Mouse (Mus musculus) hindbrain, embryonic 12.5 days (tissue): ENCODE measurements around the gene Uroc1. TPM values are rescaled to one million over a fixed set of nuclear protein-coding genes. Genes with fewer than 3 reads are reported as not detected.

Source experiments
- ATAC-seq: fragments of 200-750 bp; cut with Nextera tagmentation; 2 replicates; pipeline ENCODE4 v1.8.0; 2017; ENCODE audit warnings: moderate TSS enrichment; ENCODE audit not compliant: low FRiP score
- H3K27ac ChIP-seq: fragments of 300-500 bp; sonication (generic); 2 replicates; pipeline ENCODE4 v1.5.1; 2016; ENCODE audit warnings: mild to moderate bottlenecking
- H3K27me3 ChIP-seq: fragments of 300-500 bp; sonication (generic); 2 replicates; pipeline ENCODE4 v1.6.1; 2016; ENCODE audit warnings: mild to moderate bottlenecking
- H3K36me3 ChIP-seq: fragments of 300-500 bp; sonication (generic); 2 replicates; pipeline ENCODE4 v1.6.1; 2016; ENCODE audit warnings: mild to moderate bottlenecking
- H3K4me1 ChIP-seq: fragments of 300-500 bp; sonication (generic); 2 replicates; pipeline ENCODE4 v1.6.1; 2016
- H3K4me2 ChIP-seq: fragments of 300-500 bp; sonication (generic); replicated peaks from 2 replicates; pipeline ENCODE4 v1.6.1; 2016; ENCODE audit warnings: mild to moderate bottlenecking
- H3K4me3 ChIP-seq: fragments of 300-500 bp; sonication (generic); 2 replicates; pipeline ENCODE4 v1.5.1; 2016; ENCODE audit warnings: mild to moderate bottlenecking
- H3K9ac ChIP-seq: fragments of 300-500 bp; sonication (generic); 2 replicates; pipeline ENCODE4 v1.6.1; 2016; ENCODE audit warnings: mild to moderate bottlenecking, moderate library complexity
- H3K9me3 ChIP-seq: fragments of 300-500 bp; sonication (generic); replicated peaks from 2 replicates; pipeline ENCODE4 v1.6.1; 2016; ENCODE audit warnings: mild to moderate bottlenecking
- WGBS: fragments of 180-500 bp; shearing (Covaris S2); methylation state at CpG from one replicate; pipeline ENCODE4 v1.1.7; 2016; 5-methylcytosine and 5-hydroxymethylcytosine counted together
- polyA plus RNA-seq: library from polyadenylated mRNA; unstranded; fragments of >200 nt; fragmentation: Nextera tagmentation; extraction: Ambion mirVana; gene quantifications from 2 replicates; pipeline ENCODE4 v1.2.1, GENCODE M21; 2016

The Uroc1 gene
- polyA plus RNA-seq, 1 experiment from 2014 or later = not detected

GRCm38 (mm10) chr6:90324026-90324425, 9.1 kb upstream of the Uroc1 start:
- Histone ChIP-seq H3K4me3 (no peak overlapping the region), H3K9me3 (no peaks in the 10 kb centered on the region), H3K4me1 (peaks cover 6% of the 10 kb centered on the region; the same call in 1 of the 2 replicates), H3K27ac (no peak overlapping the region), H3K36me3 (no peaks in the 10 kb centered on the region), H3K9ac (no peak overlapping the region), H3K4me2 (no peak overlapping the region), H3K27me3 (peaks cover 7% of the 10 kb centered on the region; the same call in 1 of the 2 replicates)
- 73% methylated on average over 3 of the region's 3 CpGs for WGBS
- no peak for ATAC-seq

DNA sequence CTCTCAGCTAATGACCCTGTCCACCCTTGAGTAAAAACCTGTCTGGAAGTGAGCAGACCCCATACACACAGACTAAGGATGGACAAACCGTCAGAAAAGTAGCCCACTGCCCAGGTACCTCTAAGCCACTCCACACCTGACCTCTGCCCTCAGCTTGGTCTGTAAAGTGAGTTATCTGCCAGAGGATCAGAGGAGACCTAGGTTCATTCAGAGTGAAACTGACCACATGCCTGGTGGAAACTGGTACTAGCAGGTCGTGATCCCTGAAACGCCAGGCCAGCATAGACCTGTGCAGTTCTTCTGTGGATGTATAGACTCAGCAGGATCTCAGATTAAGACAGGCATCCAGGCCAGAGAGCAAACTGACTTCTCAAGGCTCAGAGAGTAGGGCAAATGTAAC, 8.6 kb upstream of the Uroc1 start:
- no peak for ATAC-seq
- no peak overlapping the region for H3K27ac ChIP-seq
- H3K9me3 ChIP-seq = no peaks in the 10 kb centered on the region
- no peak overlapping the region for H3K9ac ChIP-seq
- H3K36me3 ChIP-seq = no peaks in the 10 kb centered on the region
- H3K4me3 ChIP-seq = 0 out of 2 replicates have a peak overlapping the region, but pooled peaks have one; percentile 11
- H3K4me1 ChIP-seq = peaks cover 6% of the 10 kb centered on the region; the same call in 1 of the 2 replicates
- H3K4me2 ChIP-seq = no peak overlapping the region
- peaks cover 7% of the 10 kb centered on the region; the same call in 1 of the 2 replicates for H3K27me3 ChIP-seq
- 65% methylated on average over 3 of the region's 3 CpGs for WGBS

GRCm38 (mm10) chr6:90324991-90325390, 8.1 kb upstream of the Uroc1 start, which contains the start of gene Chst13:
TSS of gene Chst13 (minus strand) at chr6:90325185.
- Histone ChIP-seq H3K4me3 (peak within 1 kb of the TSS; percentile 11; the same call in 1 of the 2 replicates), H3K9ac (peak within 1 kb of the TSS; percentile 43), H3K36me3 (no peaks in the 10 kb centered on the region), H3K9me3 (no peaks in the 10 kb centered on the region), H3K27me3 (peaks cover 7% of the 10 kb centered on the region; the same call in 1 of the 2 replicates), H3K4me2 (peak within 1 kb of the TSS; percentile 48), H3K4me1 (peaks cover 6% of the 10 kb centered on the region; the same call in 1 of the 2 replicates), H3K27ac (no peak within 1 kb of the TSS)
- ATAC-seq = no peak
- 3% methylated on average over 22 of the region's 22 CpGs for WGBS

DNA sequence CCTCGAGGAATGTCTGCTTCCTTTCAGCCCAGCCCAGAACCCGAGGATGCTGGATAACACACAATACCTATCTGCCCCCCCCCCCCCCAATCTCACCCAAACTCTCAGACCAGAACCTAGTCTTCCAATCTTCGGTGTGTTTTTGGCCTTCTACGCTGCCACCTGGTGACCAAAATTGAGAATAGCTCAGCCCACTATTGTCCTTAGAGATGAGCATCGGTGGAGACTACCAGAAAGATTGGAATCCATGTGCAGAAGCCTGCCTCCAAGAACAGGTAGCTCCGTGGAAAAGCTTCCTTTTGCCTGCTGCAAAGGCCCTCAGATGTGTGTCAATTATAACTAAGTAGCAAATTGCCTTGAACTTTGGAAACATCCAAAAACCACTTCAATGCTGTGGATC, 5.4 kb upstream of the Uroc1 start:
- Histone ChIP-seq H3K27ac (no peak overlapping the region), H3K4me2 (no peak overlapping the region), H3K36me3 (no peaks in the 10 kb centered on the region), H3K9me3 (no peaks in the 10 kb centered on the region), H3K4me3 (no peak overlapping the region), H3K4me1 (peaks cover 6% of the 10 kb centered on the region; the same call in 1 of the 2 replicates), H3K27me3 (peaks cover 7% of the 10 kb centered on the region; the same call in 1 of the 2 replicates), H3K9ac (no peak overlapping the region)
- no peak for ATAC-seq
- WGBS = 30% methylated on average over 6 of the region's 6 CpGs

DNA sequence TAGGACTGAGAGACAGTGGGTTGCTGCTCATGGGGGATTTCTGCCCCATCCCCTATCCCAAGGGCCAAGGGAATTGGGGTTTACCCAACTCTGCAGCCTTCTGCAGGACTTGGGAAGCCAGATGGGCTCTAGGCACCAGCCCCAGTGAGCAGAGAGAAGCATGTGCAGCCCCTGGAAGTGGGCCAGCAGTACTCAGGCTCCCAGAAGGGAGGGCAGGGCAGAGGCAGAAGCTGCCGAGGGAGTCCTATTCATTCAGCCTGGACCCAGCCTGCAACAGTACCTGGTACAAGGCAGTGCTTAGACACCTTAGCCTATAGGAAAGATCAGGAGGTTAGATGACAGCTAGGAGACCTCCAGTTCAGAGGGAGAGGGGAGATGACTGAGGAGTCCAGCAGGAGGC, 3.1 kb upstream of the Uroc1 start:
- peaks cover 3% of the 10 kb centered on the region; the same call in 1 of the 2 replicates for H3K4me1 ChIP-seq
- no peaks in the 10 kb centered on the region for H3K36me3 ChIP-seq
- H3K4me3 ChIP-seq = no peak overlapping the region
- 53% methylated on average over 1 of the region's 1 CpGs for WGBS
- H3K27me3 ChIP-seq = peaks cover 4% of the 10 kb centered on the region; the same call in 1 of the 2 replicates
- H3K9ac ChIP-seq = no peak overlapping the region
- ATAC-seq = peak; percentile 30; the same call in 1 of the 2 replicates
- no peak overlapping the region for H3K27ac ChIP-seq
- no peak overlapping the region for H3K4me2 ChIP-seq
- H3K9me3 ChIP-seq = no peaks in the 10 kb centered on the region

- Histone ChIP-seq H3K9ac (no peak overlapping the region), H3K4me2 (no peak overlapping the region), H3K4me1 (no peaks in the 10 kb centered on the region), H3K27ac (no peak overlapping the region), H3K27me3 (no peaks in the 10 kb centered on the region), H3K4me3 (no peak overlapping the region), H3K36me3 (no peaks in the 10 kb centered on the region), H3K9me3 (no peaks in the 10 kb centered on the region)
- 90% methylated on average over 3 of the region's 3 CpGs for WGBS
- no peak for ATAC-seq
These were observed 1.2 kb downstream of the Uroc1 start for GRCm38 (mm10) chr6:90334244-90334643.

- Histone ChIP-seq H3K27ac (no peak overlapping the region), H3K4me1 (no peaks in the 10 kb centered on the region), H3K4me3 (no peak overlapping the region), H3K27me3 (no peaks in the 10 kb centered on the region), H3K4me2 (no peak overlapping the region), H3K36me3 (no peaks in the 10 kb centered on the region), H3K9me3 (no peaks in the 10 kb centered on the region), H3K9ac (no peak overlapping the region)
- ATAC-seq = no peak
- WGBS = 80% methylated on average over 2 of the region's 2 CpGs
These were observed 9.3 kb downstream of the Uroc1 start for GRCm38 (mm10) chr6:90342343-90342742.

- no peak overlapping the region for H3K27ac ChIP-seq
- no peaks in the 10 kb centered on the region for H3K4me1 ChIP-seq
- H3K9me3 ChIP-seq = no peaks in the 10 kb centered on the region
- WGBS = 75% methylated on average over 4 of the region's 4 CpGs
- no peak for ATAC-seq
- no peaks in the 10 kb centered on the region for H3K36me3 ChIP-seq
- no peak overlapping the region for H3K4me2 ChIP-seq
- no peaks in the 10 kb centered on the region for H3K27me3 ChIP-seq
- no peak overlapping the region for H3K4me3 ChIP-seq
- H3K9ac ChIP-seq = no peak overlapping the region
These were observed 14.1 kb downstream of the Uroc1 start for GRCm38 (mm10) chr6:90347183-90347582.

DNA sequence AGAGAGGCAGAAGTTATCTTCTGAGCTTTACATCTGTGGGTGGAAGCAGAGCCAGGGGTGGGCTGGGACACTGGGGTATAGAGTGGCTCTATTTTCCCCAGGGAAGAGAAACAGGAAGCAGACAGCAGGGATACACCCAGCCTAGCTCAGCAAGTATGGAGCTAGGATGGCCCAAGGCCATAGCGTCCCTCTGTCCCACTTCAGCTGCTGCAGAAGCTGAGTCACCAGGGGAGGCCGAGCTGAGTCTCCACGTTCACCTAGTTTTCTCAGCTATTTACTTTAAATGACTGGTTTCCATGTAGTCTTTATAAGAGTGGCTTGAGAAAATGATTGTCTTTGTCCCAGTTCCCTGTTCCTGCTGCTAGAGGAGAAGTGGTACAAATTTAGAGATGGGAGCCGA, 15.4 kb downstream of the Uroc1 start:
- no peak for ATAC-seq
- Histone ChIP-seq H3K27me3 (no peaks in the 10 kb centered on the region), H3K9ac (no peak overlapping the region), H3K4me1 (no peaks in the 10 kb centered on the region), H3K4me2 (no peak overlapping the region), H3K27ac (no peak overlapping the region), H3K36me3 (no peaks in the 10 kb centered on the region), H3K4me3 (no peak overlapping the region), H3K9me3 (no peaks in the 10 kb centered on the region)
- 90% methylated on average over 4 of the region's 4 CpGs for WGBS

DNA sequence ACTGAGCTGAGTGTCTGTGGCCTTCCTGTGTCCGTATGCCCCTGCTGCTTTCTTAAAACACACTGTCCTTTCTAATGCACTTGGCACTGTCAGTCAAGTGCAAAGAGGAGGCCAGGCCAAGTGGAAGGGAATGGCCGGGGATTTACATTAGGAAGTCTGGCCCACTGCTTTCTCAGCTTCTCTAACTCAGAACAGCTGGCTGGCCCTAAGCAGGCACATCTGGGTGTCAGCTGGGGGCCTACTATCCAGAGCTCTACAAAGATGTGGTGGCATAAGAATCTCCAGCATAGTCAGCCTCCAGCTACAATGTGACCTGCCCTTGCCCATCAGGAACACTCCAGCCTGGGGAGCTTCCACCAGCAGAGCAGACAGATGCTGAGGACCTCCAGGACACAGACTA, 16.9 kb downstream of the Uroc1 start:
- H3K27me3 ChIP-seq = no peaks in the 10 kb centered on the region
- ATAC-seq = no peak
- no peak overlapping the region for H3K27ac ChIP-seq
- H3K9ac ChIP-seq = no peak overlapping the region
- WGBS = 60% methylated on average over 2 of the region's 2 CpGs
- no peak overlapping the region for H3K4me2 ChIP-seq
- no peaks in the 10 kb centered on the region for H3K4me1 ChIP-seq
- H3K36me3 ChIP-seq = no peaks in the 10 kb centered on the region
- no peak overlapping the region for H3K4me3 ChIP-seq
- H3K9me3 ChIP-seq = no peaks in the 10 kb centered on the region

DNA sequence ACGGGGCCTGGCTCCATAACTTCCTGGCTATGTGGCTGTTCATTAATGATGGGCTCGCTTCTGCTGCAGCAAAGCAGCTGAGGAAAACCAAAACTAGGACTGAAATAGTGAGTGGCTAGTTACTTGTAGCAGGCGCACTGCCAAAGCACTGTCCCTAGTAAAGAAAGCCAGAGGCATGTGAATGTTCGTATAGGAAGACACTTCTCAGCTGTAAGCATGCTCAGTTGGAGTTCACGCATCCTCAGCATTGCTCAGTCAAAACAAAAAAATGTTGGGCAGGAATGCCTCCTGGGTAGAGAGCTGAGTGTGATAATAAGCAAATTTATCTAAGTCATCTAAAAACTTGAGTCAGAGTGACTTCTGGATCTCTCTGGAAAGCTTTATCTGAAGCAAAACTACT, 25.1 kb downstream of the Uroc1 start:
- H3K9ac ChIP-seq = no peak overlapping the region
- no peaks in the 10 kb centered on the region for H3K27me3 ChIP-seq
- no peak overlapping the region for H3K27ac ChIP-seq
- peaks cover 11% of the 10 kb centered on the region for H3K4me1 ChIP-seq
- 72% methylated on average over 5 of the region's 5 CpGs for WGBS
- no peaks in the 10 kb centered on the region for H3K9me3 ChIP-seq
- no peaks in the 10 kb centered on the region for H3K36me3 ChIP-seq
- H3K4me3 ChIP-seq = no peak overlapping the region
- ATAC-seq = no peak
- no peak overlapping the region for H3K4me2 ChIP-seq

DNA sequence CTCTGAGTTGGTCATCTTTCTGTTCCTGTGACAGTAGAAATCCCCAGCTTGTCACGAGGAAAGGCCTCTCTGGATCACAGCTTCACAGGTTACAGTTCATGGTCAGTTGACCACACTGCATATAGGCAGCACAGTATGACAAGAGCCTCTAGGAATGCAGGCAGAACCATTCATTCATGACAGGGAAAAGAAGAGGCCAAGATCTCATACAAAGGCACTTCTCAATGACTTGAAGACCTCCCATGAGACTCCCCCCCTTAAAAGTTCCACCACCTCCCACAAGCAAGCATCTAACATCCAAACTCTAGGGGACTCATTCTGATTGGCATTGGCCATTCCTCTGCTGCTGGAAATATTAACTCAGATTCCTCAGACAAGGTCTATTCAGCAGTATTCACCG, 26.4 kb downstream of the Uroc1 start:
- WGBS = 61% methylated on average over 2 of the region's 2 CpGs
- H3K4me1 ChIP-seq = peaks cover 11% of the 10 kb centered on the region
- no peak overlapping the region for H3K4me2 ChIP-seq
- H3K4me3 ChIP-seq = no peak overlapping the region
- H3K9me3 ChIP-seq = no peaks in the 10 kb centered on the region
- no peak for ATAC-seq
- no peak overlapping the region for H3K9ac ChIP-seq
- H3K36me3 ChIP-seq = no peaks in the 10 kb centered on the region
- H3K27ac ChIP-seq = no peak overlapping the region
- H3K27me3 ChIP-seq = no peaks in the 10 kb centered on the region

- Histone ChIP-seq H3K9me3 (no peaks in the 10 kb centered on the region), H3K27me3 (no peaks in the 10 kb centered on the region), H3K4me2 (no peak overlapping the region), H3K4me1 (peaks cover 11% of the 10 kb centered on the region), H3K4me3 (no peak overlapping the region), H3K27ac (0 out of 2 replicates have a peak overlapping the region, but pooled peaks have one; percentile 17), H3K36me3 (no peaks in the 10 kb centered on the region), H3K9ac (no peak overlapping the region)
- ATAC-seq = no peak
- WGBS = 55% methylated on average over 7 of the region's 7 CpGs
These were observed 27.1 kb downstream of the Uroc1 start for GRCm38 (mm10) chr6:90360024-90360781.
